Mouse (Mus musculus) gastrocnemius, adult 8-10 months (tissue): ENCODE measurements around the gene Rflna. TPM values are rescaled to one million over a fixed set of nuclear protein-coding genes. Genes with fewer than 3 reads are reported as not detected.

Experiments used
- DNase-seq, 2 experiments: peaks; one replicate each; pipeline ENCODE4 v3.0.0; 2022; ENCODE audit warnings: low spot score in 2 of 2
- total RNA-seq, 4 experiments: library from RNA; stranded (reverse); gene quantifications; 2 replicates each; pipeline ENCODE4 v1.2.4; 2022

Gene Rflna
- total RNA-seq, 4 experiments from 2014 or later: 0.19 TPM; not detected in 3

DNA sequence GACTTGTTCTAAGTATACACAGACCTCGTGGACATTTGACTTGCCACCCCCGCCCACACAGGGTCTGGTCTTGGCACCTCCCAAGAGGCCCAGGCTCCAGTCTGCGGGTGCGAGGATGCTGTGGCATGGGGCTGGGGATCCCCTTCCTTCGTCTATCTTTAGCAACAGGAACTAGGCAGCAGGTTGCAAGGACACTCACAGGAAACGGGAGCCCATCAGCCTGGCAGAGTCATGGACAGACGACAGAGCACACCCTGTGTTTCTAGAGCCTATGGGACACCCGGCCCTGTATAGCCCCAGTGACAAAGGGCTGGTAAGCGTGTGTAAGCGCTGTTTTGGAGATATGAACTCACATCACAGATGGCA lies 49.2 kb downstream of the Rflna start:
- DNase-seq: no peak

DNA sequence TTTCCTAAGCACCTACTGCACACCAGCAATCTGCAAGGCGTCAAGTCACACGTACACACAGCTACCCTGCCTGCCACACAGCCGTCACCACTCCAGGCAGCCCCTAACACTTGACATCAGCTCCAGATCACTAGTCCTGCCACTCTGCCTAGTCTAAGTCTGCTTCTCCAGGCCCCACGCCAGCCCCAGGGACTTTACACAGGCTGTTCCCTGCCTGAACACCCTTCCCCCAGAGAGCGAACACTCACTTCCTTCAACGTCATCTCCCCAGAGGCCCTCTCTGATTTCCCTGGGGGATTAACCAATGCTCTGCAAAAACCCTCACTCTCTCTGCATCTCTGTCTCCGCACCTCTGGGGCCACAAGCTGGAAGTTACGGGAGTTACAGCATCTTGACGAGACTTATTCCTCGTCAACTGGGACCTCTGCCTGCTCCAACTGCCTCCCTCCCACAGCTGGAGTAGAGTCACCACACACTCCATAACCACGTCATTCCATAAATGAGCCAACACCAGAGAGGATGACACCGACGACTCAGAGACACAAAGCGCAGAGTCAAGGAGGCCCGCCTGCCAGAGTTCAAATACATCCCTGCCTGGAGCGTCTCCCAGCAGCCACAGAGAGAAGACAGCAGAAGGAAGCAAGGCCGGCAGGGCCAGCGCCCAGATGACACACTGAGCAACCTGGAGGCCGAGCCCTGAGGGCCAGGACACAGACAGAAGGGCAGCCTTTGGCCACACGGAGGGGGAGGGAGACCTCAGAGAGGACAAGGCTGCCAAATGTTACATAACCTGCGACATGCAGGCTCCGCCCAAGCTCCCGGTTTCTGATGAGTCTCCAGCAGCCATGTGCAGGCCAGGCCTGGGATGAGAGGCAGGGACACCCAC lies 49.8 kb downstream of the Rflna start:
- DNase-seq: peak; percentile 75 to 89

DNA sequence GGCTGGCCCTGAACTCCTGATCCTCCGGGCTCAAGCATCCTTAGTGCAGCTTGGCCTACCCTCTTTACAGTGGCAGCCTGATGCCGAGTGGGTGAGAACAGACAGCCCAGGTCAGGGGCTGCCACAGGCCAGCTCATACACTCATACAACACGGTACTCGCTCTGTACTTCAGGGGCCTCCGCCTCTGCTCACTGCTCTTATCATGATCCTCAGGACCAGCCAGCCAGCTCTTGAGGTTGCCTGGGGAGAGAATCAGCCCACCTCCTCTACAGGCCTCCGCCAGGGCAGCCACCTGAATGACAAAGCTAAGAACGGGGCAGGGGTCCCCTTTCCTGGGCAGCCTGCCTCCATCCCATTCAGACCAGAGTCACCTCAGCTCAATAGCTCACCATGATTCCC lies 50.6 kb downstream of the Rflna start:
- DNase-seq: no peak

DNA sequence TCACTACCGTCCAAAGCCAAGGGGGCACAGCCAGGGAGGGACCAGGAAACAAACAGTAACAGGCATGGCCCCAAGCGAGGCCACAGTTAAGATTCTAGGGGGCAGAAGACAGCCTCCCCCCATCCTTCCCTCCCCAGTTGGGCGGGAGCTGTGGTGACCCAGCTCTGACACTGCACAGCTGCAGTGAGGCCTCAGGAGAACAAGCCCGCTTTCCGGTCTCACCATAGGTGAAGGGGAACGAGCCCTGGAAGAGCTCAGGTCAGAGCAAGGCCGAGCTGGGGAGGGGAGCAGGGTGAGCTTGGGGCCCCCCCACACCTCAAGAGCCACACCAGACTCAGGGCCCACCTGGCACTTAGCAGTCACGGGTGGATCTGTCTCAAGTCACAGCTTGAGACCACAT lies 52.9 kb downstream of the Rflna start:
- no peak for DNase-seq

DNA sequence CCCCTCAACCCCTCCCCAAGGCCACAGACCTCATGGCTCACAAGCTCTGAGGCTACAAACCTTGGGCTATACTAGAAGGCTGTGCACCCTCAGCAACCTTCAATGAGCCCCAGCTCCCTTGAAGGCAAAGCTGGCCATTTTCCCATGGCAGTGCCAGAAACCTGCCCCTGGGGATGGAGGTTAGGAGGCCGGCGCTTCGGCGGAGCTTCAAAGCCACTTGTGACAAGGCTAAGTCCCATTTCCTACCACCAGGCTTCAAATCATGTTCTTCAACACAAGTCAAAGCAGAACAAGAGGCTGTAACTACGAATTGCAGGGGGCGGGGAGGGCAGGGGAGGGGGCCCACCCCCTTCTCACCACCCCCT lies 53.3 kb downstream of the Rflna start:
- no peak for DNase-seq

DNA sequence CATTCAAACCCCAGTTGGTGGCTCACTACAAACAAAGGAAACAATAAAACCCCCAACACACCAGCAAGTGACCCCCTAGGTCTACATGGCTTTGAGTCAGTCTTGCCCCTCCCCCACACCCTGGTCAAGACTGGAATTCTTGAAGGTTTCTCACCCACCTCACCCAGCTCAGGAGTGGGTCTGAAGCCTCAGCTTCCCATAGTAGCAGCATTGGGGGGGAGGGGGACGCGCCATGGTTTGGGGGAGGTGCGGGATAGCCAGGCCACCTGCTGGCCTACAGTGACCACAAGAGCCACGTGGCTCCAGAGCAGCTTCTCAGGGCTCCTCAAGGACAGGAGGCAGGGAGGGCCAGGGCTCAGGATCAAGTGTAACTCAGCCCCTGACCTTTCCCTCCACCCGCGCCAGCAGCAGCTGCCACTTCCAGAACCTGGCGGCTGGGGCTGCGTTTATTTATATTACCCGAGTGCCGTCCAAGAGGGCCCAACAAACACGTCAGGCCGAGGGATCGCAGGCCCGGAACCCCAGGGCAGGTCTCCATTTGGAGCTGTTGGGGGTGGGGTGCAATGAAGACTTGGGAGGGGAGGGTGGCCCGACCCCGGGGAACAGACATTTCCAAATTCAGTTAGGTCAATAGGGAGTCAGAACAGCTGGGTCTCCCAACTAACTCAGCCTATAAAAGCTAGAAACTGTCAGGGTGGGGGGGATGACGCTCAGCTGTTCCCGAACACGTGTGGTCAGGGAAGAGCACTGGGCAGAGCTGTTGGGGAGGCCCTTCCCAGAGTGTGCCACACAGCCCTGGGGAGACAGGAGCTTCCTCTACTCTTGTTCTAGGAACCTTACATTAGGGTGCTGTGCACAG lies 53.9 kb downstream of the Rflna start:
- DNase-seq: peak; percentile 82 to 93

DNA sequence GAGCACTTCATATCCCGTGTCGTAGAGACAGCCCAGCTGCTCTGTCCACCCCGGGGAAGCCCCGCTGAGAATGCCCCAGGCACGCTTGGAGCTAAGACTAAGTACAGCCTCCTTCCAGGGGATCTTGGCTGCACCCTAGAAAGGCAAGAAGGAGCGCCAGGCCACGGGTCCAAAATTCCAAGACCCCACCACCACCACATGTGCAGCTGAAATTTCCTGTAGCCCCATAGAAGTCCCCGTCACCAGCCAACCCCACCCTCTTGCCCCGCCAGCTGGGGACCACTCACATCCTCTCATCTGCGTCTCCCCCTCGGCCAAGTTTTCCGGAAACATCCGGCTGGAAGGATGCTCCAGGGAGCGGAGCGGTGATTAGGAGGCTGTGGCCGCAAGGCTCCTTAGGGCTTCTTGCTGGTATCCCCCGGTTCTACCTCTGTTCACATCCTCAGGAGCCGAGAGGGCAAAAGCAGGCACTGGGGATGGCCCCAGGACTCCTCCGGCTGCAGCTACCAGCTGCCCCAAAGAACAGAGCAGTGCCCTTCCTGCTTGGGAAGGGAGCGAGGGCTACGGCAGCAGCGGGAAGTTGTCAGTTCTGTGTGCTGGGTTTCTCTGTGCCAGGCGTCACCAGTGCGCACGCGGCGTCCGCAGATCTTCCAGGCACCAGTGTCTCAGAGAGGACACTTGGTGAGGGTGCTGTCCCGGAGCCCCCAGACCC lies 54.7 kb downstream of the Rflna start:
- peak; percentile 41 to 62 for DNase-seq

DNA sequence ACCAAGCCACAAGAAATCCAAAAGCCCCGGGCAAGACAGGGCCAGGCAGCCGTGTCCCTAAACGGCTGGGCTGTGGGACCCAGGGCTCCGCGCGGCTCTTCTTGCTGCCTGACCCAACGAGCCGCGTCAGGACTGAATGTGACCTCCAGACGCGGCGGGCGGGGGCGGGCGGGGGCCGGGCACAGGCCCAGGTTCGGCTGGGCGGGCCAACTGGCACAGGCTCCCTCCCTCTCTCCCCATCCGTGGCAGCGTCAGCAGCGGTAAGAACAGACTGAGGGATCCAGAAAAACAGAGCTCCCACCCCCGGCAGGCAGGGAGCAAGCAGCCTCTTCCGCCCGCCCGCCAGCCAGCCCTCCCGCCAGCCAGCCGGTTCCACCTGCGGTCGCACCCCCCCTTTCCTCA lies 55.2 kb downstream of the Rflna start:
- peak; percentile 69 to 81 for DNase-seq

Other genes with a start within 250 kb of the Rflna start
- under 1 TPM; 0.24 to 0.51 (median 0.42) TPM for gene Ccdc92, start 140.8 kb upstream of the Rflna start, total RNA-seq
- 10 to 100 TPM; 14.6 to 19.9 (median 16.3) TPM for gene Zfp664, start 140.5 kb upstream of the Rflna start, total RNA-seq
- 100 to 1,000 TPM in 1 of 4 experiments, 10 to 100 TPM in 3; 93.5 to 117 (median 97.9) TPM for gene Ncor2, start 176.0 kb downstream of the Rflna start, total RNA-seq